Mouse (Mus musculus) kidney, adult 11 months (tissue): ENCODE data around the gene St6galnac6.

Source experiments
- DNase-seq: peaks from one replicate; pipeline ENCODE4 v3.0.0; 2022

The St6galnac6 gene

GRCm38 (mm10) chr2:32586871-32587351 lies 12.6 kb upstream of the St6galnac6 start, which contains the start of gene St6galnac4:
St6galnac4 (plus strand) TSS chr2:32587095.
- DNase-seq: peak; percentile 81

DNA sequence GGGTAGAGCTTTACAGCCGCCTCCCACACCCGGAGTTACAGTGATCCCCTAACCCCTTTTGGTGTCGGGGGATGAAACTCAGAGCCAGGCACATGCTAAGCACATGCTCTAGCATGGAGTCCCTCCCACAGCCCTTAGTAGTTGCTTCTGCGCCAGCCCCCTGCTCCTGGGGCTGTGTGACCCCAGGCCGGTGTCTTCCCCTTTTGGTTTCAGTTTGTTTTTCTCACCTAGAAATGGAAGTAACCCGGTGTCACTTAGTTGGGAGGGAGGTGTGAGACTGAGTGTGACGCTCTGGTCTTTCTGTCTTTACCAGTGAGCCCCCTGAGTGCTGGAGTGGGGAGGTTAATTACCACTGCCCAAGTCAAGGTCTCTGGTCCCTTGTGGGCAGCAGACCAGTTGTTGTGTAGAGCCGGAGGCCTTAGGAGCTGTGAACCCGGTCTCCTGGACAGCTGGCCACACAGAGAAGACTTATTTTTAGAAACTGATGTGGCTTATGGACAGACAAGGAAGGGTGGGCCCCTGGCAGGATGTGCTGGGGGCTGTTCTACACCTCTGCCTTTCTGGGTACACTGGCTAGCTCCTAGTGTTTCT lies 11.7 kb upstream of the St6galnac6 start:
- peak; percentile 51 for DNase-seq

GRCm38 (mm10) chr2:32589213-32589795 lies 10.2 kb upstream of the St6galnac6 start:
- DNase-seq: no peak

DNA sequence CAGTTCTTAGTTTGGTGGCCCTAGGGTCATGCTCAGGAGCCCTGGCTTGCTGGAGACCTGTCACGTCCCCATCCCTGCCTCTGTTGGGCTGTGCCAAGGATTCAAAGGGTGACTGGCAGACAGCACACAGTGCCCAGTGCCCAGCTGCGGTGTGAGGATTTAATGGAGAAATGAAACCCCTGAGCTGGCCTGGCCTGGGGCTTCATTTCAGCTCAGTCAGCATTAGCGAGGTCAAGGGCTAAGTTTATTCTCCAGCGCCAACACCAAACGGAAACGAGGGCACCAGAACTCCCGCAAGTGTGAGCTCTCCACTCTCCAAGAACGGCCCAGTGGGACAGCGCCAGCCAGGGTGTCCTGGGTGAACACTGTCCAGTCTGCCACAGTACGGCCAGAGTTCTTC lies 9.3 kb upstream of the St6galnac6 start:
- DNase-seq: no peak

GRCm38 (mm10) chr2:32591249-32591648 lies 8.3 kb upstream of the St6galnac6 start:
- DNase-seq: no peak

DNA sequence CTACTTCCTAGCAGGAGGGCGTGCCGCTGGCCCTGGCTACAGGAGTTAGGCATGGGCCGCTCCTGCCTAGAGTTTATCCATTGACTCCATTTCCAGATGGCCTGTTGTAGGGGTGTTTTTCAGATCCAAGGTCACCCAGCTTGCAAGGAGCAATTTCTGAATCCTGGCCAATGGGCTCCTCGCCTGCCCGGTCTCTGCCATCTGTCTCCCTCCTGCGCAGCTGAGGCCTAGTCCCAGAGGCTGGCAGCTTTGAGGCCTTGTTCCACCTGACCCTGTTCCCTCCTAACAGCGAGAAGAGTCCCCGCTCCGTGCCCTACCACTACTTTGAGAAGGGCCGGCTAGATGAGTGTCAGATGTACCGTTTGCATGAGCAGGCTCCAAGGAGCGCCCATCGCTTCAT lies 2.8 kb upstream of the St6galnac6 start:
- DNase-seq: no peak

- DNase-seq: no peak
Measured at GRCm38 (mm10) chr2:32597248-32597647, 2.3 kb upstream of the St6galnac6 start.

DNA sequence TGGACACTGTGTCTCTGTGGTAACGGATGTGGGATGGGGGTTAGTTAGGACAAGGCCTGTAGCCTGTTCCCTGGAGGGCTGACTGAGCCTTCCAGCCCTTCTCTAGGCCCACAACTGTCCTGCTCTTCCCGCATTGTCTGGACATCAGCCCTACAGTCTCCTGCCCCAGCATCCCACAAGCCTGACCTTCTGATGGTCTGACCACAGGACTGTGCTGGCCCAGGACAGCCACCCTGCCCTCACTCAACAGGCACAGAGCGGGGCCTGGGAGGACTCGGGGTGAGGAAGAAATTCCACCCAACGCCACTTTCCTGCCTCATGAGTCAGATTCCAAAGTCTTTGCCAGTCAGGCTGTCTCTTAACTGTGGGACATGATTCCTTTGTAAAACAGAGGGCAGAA lies 1.8 kb upstream of the St6galnac6 start:
- no peak for DNase-seq

DNA sequence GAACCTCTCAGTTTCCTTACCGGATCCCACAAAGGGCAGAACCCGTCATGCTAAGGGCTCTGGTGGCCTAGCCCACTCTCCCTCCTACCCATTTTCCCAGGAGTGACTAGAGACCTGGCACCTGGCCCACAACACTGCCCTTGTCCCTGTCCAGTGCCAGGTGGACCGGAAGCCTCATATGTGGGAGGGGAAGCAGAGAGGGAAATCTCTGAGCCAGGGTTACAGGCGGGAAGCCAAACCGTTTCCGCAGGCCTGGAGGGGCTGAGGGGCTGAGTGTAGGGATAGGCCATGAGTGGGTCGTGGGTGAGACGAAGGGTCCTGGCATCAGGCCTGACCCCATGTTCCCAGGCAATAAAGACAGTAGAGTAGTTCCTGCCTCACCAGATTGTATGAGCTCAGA lies 1.0 kb upstream of the St6galnac6 start:
- DNase-seq: no peak

GRCm38 (mm10) chr2:32601417-32602065 lies 2.0 kb downstream of the St6galnac6 start:
- DNase-seq: no peak

- peak; percentile 81 for DNase-seq
Measured at GRCm38 (mm10) chr2:32602600-32603054, 3.1 kb downstream of the St6galnac6 start.

GRCm38 (mm10) chr2:32604631-32605030 lies 5.1 kb downstream of the St6galnac6 start:
- no peak for DNase-seq

DNA sequence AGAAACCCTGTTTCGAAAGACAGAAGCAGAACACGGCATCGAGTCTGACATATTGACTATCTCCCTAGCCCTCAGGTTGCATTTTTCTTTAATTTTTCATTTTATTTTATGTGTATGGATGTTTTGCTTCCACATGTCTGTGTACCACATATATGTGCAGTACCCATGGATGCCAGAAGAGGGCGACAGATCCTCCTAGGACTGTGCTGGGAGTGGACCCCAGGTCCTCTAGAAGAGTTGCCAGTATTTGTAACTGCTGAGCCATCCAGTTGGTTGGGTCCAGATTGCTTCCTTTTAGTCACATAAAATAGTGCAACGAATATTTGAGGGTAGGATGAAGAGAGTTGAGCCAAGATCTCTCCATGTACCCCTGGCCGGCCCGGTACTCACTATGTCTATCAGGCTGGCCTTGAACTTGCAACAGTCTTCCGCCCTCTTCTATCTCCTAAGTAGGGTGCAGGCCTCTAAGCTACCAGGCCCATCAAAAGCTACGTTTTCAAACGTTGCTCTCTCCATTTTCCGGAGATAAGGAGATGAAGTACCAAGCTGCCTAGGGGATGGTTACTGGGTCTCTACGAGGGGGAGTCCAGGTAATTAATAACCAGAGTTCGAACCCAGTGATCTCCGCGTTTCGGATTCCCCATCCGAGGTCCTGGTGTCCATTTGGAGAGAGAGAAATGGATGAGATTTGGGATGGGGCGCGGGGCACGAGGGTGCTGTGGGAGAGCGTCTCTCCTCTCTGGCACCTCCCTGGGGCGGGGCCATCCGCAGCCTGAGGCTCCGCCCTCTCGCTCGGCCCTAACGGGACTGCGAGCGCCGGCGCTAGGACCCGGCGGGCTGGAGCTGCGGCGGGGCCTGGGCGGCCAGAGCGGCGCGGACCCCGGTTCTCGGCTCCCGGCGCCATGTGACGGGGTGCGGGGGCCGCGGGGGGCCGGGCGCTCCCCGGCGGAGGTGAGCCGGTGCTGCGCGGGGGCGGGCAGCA lies 6.9 kb downstream of the St6galnac6 start:
- peak; percentile 66 for DNase-seq

DNA sequence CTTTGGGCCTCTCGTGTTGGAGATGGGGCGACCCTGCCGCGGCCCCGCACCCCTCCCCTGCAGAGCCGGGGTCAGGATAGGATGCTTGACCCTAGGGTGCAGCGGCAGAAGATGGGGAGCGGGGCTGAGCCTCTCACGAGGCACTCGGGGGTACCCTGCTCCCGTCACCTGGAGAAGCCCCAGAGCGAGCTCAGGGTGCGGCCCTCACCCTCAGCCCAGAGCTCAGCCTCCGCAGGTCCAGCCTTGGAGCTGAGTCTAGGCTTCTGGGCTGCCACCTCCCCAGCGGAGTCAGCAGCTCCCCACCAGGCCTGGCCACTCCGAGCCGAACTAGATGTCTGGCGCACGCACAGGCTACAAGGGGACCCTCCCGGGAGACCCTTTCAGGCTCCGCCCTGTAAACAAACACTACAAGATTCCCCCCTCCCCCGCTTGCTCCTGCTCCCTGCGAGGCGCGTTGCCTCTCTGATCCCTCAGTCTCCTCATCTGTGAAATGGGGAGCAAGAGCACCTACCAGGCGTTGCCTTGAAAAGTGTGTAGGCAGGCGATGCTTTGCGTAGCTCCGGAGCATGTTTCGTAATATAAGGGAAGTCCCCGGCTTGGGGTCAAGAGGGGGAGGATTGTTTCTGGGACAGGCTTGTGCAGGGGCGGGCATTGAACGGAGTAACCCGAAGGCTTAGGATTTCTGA lies 7.9 kb downstream of the St6galnac6 start:
- DNase-seq: no peak

DNA sequence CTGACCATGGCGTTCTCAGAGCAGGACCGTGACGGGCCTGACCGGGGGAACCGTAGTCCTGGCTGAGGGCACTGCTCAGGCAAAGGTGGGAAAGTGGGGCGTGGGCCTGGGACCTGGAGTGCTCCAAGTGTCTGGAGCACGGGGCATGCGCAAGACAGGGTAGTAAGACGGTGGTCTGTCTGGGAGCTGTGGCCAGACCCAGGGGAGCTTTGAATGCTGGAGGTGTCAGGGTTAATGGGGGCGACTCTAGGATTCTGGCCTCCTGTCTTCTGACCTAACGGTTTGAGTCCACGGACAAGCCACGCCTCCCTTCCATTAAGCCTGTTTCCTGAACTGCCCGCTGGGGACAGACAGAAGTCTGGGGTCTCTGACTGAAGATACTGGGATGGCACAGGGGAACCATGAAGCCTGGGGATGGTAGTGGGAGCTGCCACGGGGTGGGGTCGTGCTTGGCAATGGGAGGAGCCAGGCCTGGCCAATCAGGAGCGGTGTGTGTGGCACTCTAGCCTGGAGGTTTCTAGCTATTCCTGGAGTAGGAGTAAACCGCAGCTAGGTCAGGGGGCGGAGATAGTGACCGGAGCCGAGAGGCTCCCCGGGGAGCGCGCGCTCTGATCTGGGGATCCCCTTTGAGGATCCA lies 8.8 kb downstream of the St6galnac6 start:
- peak; percentile 66 for DNase-seq

DNA sequence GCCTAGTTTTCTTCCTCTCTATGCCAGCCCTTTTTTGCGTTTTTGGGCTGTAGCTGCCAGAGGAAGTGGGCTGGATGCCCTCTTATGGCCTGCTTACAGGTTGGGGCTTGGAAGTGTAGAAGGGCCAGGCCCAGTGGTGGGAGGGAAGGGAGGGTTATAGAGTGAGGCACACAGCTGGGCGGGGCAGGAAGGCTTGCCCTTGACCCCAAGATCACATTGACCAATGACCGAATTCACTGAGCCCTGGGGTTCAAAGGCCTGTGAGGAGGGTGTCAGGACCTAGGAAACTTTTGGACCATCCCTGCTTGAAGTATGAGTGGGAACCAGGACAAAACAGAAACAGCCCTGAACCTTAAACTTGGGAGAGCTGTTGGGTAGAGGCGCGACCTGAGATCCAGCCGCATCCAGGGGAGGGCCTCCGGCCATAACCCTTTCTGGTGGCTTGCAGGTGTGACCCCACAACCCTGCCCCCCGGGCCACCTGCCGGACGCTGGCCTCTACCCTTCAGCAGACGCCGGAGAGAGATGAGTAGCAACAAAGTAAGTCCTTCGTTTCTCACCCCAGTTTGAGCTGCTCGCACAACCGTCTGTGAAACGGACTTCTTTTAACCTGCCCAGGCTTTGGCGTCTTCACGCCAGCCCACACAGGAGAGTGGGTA lies 9.4 kb downstream of the St6galnac6 start:
- no peak for DNase-seq

DNA sequence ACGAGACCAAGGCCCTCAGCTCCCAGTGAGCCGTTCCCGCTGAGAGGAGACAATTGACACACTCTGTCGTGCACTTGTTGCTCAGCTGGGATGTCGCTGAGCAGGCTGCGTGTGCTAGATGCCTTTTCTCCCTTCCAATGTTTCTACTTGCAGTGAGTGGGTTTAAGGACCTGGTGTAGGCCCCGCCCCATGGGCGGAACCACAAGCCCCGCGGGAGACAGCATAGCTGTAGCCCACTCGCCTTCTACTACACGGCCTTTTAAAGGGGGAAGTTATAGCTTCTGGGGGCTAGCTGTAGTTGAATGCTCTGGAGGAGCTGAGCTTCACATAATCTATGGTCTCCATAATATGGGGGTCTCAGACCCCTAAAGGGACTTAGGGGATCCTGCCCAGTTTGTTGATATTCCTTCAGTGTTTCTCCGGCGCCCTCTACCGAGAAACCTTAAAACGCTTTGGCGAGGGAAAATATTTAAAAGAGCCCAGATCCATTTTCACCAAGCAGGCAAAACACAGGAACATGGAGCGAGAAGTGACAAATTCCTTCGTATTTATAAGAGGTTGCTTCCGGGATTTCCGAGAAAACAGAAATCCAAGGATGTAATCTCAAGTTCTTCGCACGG lies 11.2 kb downstream of the St6galnac6 start:
- DNase-seq: no peak

DNA sequence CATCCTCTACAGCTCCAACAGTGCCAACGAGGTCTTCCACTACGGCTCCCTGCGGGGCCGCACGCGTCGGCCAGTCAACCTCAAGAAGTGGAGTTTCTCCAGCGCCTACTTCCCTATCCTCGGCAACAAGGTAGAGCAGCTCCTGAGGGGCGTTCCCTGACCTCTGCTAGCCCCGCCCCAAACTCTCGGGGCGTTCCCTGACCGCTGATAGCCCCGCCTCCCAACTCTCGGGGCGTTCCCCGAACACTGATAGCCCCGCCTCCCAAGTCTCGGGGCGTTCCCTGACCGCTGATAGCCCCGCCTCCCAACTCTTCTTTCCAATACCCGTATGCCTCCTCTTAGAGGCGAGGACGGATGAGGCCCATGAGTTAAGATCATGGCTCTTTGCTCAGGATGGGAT lies 12.8 kb downstream of the St6galnac6 start:
- no peak for DNase-seq

DNA sequence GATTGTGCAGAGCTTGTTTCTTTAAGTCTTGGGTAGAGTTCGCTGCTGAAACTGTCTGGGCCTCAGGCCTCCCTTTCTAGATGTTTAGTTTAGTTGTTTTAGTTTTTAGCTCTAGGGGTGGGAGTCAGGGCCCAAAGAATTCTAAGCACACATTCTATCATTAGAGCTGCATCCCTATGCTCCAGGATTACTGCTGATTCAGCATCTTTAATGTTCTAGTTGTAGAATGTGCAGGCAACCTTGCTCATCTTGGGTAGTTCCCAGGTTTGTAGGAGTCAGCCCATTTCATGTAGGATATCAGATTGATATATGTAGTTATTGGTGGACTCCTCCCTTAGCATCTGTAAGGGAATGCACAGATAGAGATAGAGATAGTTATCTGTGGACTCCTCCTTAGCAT lies 17.6 kb downstream of the St6galnac6 start:
- DNase-seq: no peak

GRCm38 (mm10) chr2:32617601-32618000 lies 18.1 kb downstream of the St6galnac6 start:
- DNase-seq: no peak

DNA sequence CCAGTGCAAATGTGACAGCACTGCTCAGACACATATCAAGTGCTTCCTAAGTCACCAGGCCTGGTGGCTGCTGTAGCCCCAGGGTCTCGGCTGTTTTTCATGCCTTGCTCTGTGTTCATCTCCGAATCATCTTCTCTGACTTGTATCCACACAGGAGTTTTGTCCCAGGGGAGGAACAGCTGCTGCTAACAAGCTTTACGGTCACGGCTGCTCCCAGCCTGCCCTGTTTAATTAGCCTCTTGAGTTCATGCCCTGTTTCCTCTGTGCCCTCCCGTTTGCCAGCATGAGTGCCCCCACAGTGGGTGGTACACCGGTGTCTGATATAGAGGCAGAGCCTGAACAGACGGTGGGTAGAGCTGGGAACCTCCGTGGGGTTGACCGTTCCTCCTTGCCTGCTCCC lies 18.5 kb downstream of the St6galnac6 start:
- no peak for DNase-seq
